Mouse (Mus musculus) liver, postnatal 0 days (tissue): ENCODE measurements at regions not wholly inside any gene's neighbourhood (a gene's known extent, or its start where the extent isn't known, plus 50 kb on each side); places are given as distances from the start of the nearest gene placed in this dataset.
A peak's percentile ranks its signal among the peaks of the same experiment; 100 is the strongest.

ENCODE experiments used
- ATAC-seq: fragments of 200-750 bp; cut with Nextera tagmentation; 2 replicates; pipeline ENCODE4 v1.8.0; 2017; ENCODE audit warnings: mild to moderate bottlenecking, moderate library complexity
- DNase-seq: peaks from one replicate; pipeline ENCODE4 v3.0.0-alpha.2; 2016
- H3K27ac ChIP-seq: fragments of 300-500 bp; sonication (generic); 2 replicates; pipeline ENCODE4 v1.5.1; 2014; ENCODE audit warnings: antibody characterized with exemption, moderate library complexity, mild to moderate bottlenecking, low read depth
- H3K27me3 ChIP-seq: fragments of 300-500 bp; sonication (generic); 2 replicates; pipeline ENCODE4 v1.6.1; 2014; ENCODE audit warnings: low read length, control low read depth, mixed read lengths; ENCODE audit not compliant: insufficient read depth
- H3K36me3 ChIP-seq: fragments of 300-500 bp; sonication (generic); replicated peaks from 2 replicates; pipeline ENCODE4 v1.6.1; 2014; ENCODE audit warnings: mild to moderate bottlenecking, control low read depth, low read length, moderate library complexity, mixed read lengths; ENCODE audit not compliant: insufficient read depth
- H3K4me1 ChIP-seq: fragments of 300-500 bp; sonication (generic); 2 replicates; pipeline ENCODE4 v1.6.1; 2014; ENCODE audit warnings: antibody characterized with exemption, mild to moderate bottlenecking, control low read depth; ENCODE audit not compliant: insufficient read depth
- H3K4me2 ChIP-seq: fragments of 300-500 bp; sonication (generic); 2 replicates; pipeline ENCODE4 v1.6.1; 2014; ENCODE audit warnings: low read depth, mild to moderate bottlenecking, low read length, moderate library complexity, mixed read lengths
- H3K4me3 ChIP-seq: fragments of 300-500 bp; sonication (generic); 2 replicates; pipeline ENCODE4 v1.5.1; 2014; ENCODE audit warnings: low read depth, low read length
- H3K9ac ChIP-seq: fragments of 300-500 bp; sonication (generic); replicated peaks from 2 replicates; pipeline ENCODE4 v1.6.1; 2014; ENCODE audit warnings: mild to moderate bottlenecking, moderate library complexity
- H3K9me3 ChIP-seq: fragments of 300-500 bp; sonication (generic); 2 replicates; pipeline ENCODE4 v1.6.1; 2016; ENCODE audit warnings: mild to moderate bottlenecking, control low read depth, low read length, mixed read lengths
- CTCF ChIP-seq: sonication (generic); IDR thresholded peaks from 2 replicates; pipeline ENCODE4 v1.5.1; 2016; ENCODE audit warnings: antibody characterized with exemption, low read depth
- EP300 ChIP-seq: IDR thresholded peaks from 2 replicates; pipeline ENCODE4 v1.6.1; 2016; ENCODE audit warnings: antibody characterized with exemption, low read depth, mild to moderate bottlenecking
- WGBS: fragments of 180-500 bp; shearing (Covaris S2); extraction: QIAGEN DNeasy Blood & Tissue Kit; methylation state at CpG from one replicate; pipeline ENCODE4 v1.1.7; 2014; ENCODE audit not compliant: insufficient replicate concordance; 5-methylcytosine and 5-hydroxymethylcytosine counted together

DNA sequence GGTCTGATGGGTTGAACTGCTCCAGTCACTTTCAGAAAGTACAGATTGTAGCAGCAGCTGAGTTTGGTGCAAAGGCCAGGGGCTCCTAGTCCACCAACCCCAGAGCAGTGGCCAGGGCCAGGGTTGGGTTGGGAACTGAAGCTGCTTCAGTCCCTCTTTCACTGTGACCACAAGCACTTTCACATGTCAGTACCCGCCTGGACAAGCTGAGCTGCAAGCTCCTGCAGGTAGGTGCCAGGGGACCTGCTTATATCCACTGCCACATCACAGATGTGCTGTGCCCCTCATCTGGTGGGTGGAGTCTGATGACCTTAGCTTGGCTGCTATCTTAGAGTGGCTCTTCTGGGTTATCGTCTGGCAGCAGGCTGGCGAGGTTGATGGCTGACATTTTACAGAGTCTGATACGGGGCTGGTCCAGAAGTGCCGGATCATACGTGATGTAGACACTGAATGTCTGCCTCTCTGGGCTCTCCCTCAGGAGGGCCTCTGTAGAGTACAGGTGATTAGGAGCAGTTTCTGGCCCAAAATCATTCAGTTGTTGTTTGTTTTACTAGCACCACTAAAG, 192.6 kb downstream of the Rybp start:
- 75% methylated on average over 6 of the region's 6 CpGs for WGBS
- no peak for TF ChIP-seq EP300
- TF ChIP-seq CTCF: no peak
- Histone ChIP-seq H3K9ac (no peak overlapping the region), H3K27ac (no peak overlapping the region), H3K4me3 (no peak overlapping the region), H3K36me3 (no peaks in the 10 kb centered on the region), H3K4me1 (peaks cover 17% of the 10 kb centered on the region), H3K27me3 (no peaks in the 10 kb centered on the region), H3K4me2 (no peak overlapping the region), H3K9me3 (no peaks in the 10 kb centered on the region)
- ATAC-seq (peak; percentile 53), DNase-seq (no peak)

DNA sequence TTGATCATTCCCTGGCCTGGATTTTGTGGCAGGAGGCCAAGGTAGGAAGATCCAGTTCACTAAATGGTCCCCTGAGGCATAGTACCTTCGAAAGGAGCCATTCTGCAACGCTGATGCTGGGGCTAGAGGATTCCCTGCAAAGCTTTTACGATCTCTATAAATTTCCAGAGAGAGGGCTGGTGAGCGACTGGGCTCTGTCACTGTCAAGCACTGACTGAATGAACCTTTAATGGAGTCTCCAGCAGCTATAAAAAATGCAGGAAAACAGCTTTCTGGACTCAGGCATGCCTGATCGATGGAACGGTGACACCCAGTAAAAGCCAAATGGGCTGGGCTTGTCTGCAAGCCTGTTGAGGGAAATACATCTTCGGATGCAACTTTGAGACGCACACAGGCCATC, 194.4 kb downstream of the Rybp start:
- no peak overlapping the region for H3K27ac ChIP-seq
- H3K9me3 ChIP-seq: no peaks in the 10 kb centered on the region
- ATAC-seq: no peak
- no peak overlapping the region for H3K4me2 ChIP-seq
- WGBS: 66% methylated on average over 8 of the region's 8 CpGs
- peaks cover 10% of the 10 kb centered on the region for H3K4me1 ChIP-seq
- TF ChIP-seq CTCF (no peak), EP300 (no peak)
- no peaks in the 10 kb centered on the region for H3K36me3 ChIP-seq
- no peaks in the 10 kb centered on the region for H3K27me3 ChIP-seq
- no peak overlapping the region for H3K9ac ChIP-seq
- H3K4me3 ChIP-seq: no peak overlapping the region
- no peak for DNase-seq

DNA sequence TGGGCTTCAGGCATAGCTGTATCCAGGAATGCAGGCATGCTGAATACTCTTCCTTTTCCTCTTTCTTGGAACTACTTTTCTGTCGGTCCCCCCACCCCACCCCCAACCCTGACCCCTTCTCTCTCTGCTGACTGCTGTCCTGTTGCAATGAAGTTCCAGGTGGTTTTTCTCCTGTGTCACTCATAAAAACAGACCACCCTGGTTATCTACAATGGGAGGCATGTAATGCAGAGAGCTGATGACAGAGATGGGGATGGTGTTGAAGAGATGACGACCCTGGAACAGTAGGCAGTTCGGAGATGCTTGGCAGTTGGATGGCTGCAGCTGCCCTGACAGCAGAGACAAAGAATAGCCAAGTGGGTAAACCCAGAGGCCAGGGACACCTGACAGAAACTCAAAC, 195.5 kb downstream of the Rybp start:
- Histone ChIP-seq H3K27me3 (no peaks in the 10 kb centered on the region), H3K9me3 (no peaks in the 10 kb centered on the region), H3K4me3 (no peak overlapping the region), H3K4me2 (no peak overlapping the region), H3K9ac (no peak overlapping the region), H3K36me3 (no peaks in the 10 kb centered on the region), H3K4me1 (peaks cover 2% of the 10 kb centered on the region), H3K27ac (no peak overlapping the region)
- DNase-seq (no peak), ATAC-seq (no peak)
- TF ChIP-seq CTCF: no peak
- WGBS: 63% methylated on average over 3 of the region's 3 CpGs

DNA sequence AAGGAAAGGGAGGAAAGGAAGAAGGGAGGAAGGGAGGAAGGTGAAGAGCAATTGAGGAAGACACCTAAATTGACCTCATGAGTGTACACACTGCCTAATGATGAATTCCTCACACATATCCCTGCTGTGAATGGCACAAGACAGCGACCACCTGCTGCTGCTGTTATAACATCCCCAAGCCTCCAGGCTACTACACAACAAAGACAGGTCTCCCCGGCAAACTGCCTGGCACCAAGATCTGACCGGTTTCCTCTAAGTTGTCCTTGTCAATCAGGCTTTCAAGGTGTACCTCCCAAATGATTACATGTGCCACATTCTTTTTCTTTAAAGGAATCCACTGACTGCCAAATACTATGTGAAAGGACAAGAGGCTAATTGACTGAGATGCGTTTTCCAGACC, 198.7 kb downstream of the Rybp start:
- TF ChIP-seq CTCF: no peak
- no peak for TF ChIP-seq EP300
- H3K9ac ChIP-seq: no peak overlapping the region
- no peaks in the 10 kb centered on the region for H3K36me3 ChIP-seq
- no peak for DNase-seq
- ATAC-seq: no peak
- no peaks in the 10 kb centered on the region for H3K4me1 ChIP-seq
- no peak overlapping the region for H3K4me3 ChIP-seq
- H3K9me3 ChIP-seq: no peaks in the 10 kb centered on the region
- 65% methylated on average over 4 of the region's 4 CpGs for WGBS
- H3K27me3 ChIP-seq: no peaks in the 10 kb centered on the region
- no peak overlapping the region for H3K4me2 ChIP-seq
- no peak overlapping the region for H3K27ac ChIP-seq

DNA sequence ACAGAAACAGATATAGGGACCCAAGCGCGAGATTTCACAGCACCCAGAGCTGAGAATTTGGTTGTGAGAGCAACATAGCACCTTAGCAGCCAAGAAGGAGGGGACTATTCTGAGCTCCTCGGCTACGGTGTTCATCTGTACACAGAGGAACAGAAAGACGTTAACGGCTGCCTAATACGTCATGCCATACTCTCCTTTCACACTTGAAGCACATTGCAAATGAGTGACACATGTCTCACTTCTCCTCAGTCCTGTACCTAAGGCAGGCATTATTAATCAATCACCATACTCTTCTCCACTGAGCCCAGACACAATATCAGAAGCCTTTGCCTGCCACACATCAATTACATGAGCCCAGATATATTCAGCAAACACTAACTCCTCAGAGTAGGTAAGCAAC, 200.5 kb downstream of the Rybp start:
- ATAC-seq: no peak
- TF ChIP-seq EP300 (no peak), CTCF (no peak)
- H3K4me2 ChIP-seq: no peak overlapping the region
- no peak overlapping the region for H3K9ac ChIP-seq
- no peaks in the 10 kb centered on the region for H3K9me3 ChIP-seq
- no peaks in the 10 kb centered on the region for H3K27me3 ChIP-seq
- WGBS: 70% methylated on average over 7 of the region's 7 CpGs
- no peaks in the 10 kb centered on the region for H3K4me1 ChIP-seq
- no peak overlapping the region for H3K27ac ChIP-seq
- H3K36me3 ChIP-seq: no peaks in the 10 kb centered on the region
- DNase-seq: no peak
- H3K4me3 ChIP-seq: no peak overlapping the region

DNA sequence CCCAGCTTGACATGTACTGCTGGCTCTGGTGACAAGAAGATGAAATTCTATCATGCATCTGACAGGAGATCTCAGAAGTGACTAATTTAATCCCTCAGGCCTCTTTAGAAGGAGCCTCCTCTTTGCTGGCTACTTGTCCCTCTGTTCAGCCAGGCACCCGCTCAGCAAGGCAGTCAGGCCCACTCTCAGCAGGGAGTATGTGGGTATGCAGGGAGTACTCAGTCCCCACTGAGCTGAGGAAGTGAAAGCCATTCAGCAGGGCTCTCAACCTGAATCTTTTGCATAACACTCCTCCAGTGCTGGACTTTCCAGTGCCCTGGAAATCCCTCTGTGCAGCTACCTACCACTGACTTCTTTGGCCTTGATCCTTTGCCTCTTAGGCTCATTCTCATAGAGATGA, 201.3 kb downstream of the Rybp start:
- Histone ChIP-seq H3K27ac (no peak overlapping the region), H3K27me3 (no peaks in the 10 kb centered on the region), H3K4me3 (no peak overlapping the region), H3K9me3 (no peaks in the 10 kb centered on the region), H3K9ac (no peak overlapping the region), H3K4me1 (no peaks in the 10 kb centered on the region), H3K4me2 (no peak overlapping the region), H3K36me3 (no peaks in the 10 kb centered on the region)
- TF ChIP-seq CTCF (no peak), EP300 (no peak)
- ATAC-seq (no peak), DNase-seq (no peak)
- WGBS: 57% methylated on average over 1 of the region's 1 CpGs
